Mouse (Mus musculus): ENCODE results near the gene Nr6a1. TPM values are rescaled to one million over a fixed set of nuclear protein-coding genes. Genes with fewer than 3 reads are reported as not detected.

Nr6a1 gene
- polyA plus RNA-seq (2017; shearing (Covaris generic)), result 0.72 TPM

DNA sequence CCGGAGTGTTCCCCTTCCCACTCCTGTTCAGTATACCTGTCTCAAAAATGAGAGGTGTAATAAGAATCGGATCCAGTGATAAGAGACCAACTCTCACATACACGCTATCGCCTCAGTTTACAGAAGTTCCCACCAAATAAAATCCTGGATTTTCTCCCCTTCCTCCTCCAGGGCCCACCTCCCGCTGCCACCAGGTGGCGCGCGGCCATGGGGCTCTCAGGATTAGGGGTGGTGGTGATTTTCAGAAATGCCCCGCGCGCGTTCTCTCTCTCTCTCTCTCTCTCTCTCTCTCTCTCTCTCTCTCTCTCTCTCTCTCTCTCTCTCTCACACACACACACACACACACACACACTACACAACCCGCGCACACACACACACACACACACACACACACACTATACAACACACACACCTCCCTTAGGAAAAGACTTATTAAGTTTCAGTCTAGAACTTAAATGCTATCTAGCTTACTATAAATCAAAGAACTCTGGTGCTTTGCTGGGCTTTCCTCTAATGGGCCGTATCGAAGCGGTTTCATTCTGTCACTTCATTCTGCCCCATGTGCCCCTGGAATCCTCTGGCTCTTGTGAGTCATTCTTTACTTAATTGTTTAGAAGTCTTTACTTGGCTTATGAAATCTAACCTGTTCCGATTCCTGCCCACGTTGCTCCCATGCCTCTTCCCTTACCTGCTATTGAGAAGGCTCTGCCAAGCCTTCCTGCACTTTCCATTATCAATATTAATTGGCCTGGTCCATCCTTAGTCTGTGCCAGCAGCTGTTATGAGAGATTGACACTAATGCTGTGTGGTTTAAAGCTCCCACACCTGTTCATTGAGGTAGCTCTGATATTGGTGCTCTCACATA is at the start of gene Nr6a1:
Gene Nr6a1 (minus strand): TSS at position 574 of the 865 bp plus-strand sequence.

DNA sequence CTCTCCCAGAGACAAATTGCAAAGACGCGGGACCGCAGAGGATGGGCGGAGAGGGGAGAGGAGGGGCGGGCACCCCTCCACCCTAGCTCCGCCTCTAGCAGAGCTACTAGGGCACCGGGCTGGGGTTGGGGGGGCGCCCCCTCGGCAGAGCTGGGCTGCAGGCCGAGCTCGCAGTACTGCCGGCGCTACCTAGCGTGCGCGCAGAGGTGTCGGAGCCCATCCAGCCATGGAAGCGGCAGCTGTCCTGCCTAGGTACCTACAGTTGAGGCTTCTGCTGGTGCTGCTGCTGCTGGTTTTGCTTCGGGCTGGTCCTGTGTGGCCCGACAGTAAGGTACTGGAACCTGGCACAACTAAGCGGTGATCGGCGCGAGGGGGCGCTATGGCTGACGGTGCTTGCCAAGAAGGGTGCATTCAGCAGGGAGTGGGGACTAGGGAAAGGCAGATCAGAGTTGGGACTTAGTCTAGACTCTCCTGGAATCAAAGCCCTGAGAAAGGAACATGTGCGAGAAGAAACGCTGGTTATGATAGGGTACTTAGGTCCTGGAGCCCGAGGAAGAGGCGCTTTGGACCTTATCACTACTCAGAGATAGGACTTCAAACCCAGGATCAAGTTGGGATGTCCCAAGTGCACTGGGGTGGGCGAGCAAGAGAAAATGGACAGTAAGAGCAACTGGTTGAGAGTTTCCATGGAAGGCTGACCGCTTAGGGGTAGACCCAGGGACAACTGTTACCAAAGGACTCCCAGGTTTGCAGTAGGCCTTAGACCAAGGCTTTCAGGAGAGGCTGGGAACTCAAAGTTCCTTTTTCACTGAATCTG is 4.6 kb upstream of the Nr6a1 start, which contains the start of gene Olfml2a:
Gene Olfml2a (plus strand): TSS at position 128 of the 817 bp plus-strand sequence.

DNA sequence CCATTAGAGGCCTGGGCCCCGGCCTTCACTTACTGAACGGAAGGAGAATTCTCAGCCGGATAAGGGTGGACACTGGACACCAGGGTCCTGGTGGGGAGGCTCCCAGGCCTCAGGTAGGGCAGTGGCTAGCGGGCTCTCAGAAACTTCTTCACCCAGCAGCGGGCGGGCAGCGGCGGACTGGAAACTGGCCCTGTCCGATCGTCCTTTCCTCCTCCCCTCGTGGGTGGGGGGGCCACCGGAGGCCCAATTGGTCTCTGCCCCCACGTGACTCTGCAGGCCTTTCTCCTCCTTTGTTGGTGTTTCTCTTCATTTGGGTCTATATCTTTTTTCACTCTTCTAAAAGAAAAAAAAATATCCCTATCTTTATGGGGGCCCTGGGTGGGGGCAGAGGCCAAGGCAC is 213.2 kb downstream of the Nr6a1 start, which contains the start of gene Nr5a1:
Gene Nr5a1 (minus strand): TSS at position 219 of the 400 bp plus-strand sequence.

Other genes starting within 250 kb of the Nr6a1 start
- gene Nr5a1, start 213.1 kb downstream of the Nr6a1 start, polyA plus RNA-seq (2017; shearing (Covaris generic)), result not detected
- gene Olfml2a, start 4.3 kb upstream of the Nr6a1 start, polyA plus RNA-seq (2017; shearing (Covaris generic)), result 0.06 TPM
- 0.66 TPM for gene Wdr38, start 69.8 kb upstream of the Nr6a1 start, polyA plus RNA-seq (2017; shearing (Covaris generic))
- gene Arpc5l, start 77.7 kb upstream of the Nr6a1 start, polyA plus RNA-seq (2017; shearing (Covaris generic)), result 72.1 TPM
- 501 TPM for gene Rpl35, start 77.9 kb upstream of the Nr6a1 start, polyA plus RNA-seq (2017; shearing (Covaris generic))
- gene Golga1, start 137.9 kb upstream of the Nr6a1 start, polyA plus RNA-seq (2017; shearing (Covaris generic)), result 20.3 TPM